Mouse (Mus musculus) brain, embryonic 14.5 days (tissue): ENCODE data around the gene Mapt.

Experiments
- CTCF ChIP-seq: fragments of 200-500 bp; IDR thresholded peaks from 2 replicates; pipeline ENCODE4 v1.5.1; 2012; ENCODE audit warnings: inconsistent platforms, mild to moderate bottlenecking, moderate library complexity, borderline replicate concordance; ENCODE audit not compliant: insufficient read depth, insufficient read length; ENCODE audit errors: extremely low read depth
- POLR2A ChIP-seq: fragments of 200-500 bp; IDR thresholded peaks from 2 replicates; pipeline ENCODE4 v1.6.1; 2012; ENCODE audit warnings: mild to moderate bottlenecking, inconsistent platforms, borderline replicate concordance; ENCODE audit not compliant: poor library complexity, insufficient read depth, insufficient read length, severe bottlenecking; ENCODE audit errors: extremely low read depth

DNA sequence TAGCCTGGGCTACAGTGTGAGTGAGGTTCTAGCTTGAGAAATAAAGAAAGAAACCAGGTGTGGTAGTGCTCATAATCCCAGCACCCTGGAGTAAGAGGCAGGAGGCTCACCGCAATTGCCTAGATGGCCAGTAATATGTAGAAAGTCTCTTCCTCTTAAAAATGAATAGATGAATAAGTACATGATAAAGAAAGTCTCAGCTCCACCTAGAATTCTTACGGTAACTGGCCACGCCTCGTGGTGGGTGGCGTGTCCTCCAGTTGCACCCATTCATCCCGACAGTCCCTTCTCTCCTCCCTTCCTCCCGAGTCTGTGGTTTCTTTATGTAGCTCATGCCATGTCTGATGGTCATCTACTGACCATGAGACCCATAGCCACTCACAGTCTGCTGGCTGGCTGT, 74.5 kb downstream of the Mapt start:
- TF ChIP-seq CTCF = no peak
- TF ChIP-seq POLR2A = no peak
